Mouse (Mus musculus) embryonic facial prominence, embryonic 13.5 days (tissue): ENCODE measurements around the gene Ntm. TPM values are rescaled to one million over a fixed set of nuclear protein-coding genes. Genes with fewer than 3 reads are reported as not detected.

Source experiments
- ATAC-seq: fragments of 200-750 bp; cut with Nextera tagmentation; 2 replicates; pipeline ENCODE4 v1.8.0; 2017; ENCODE audit warnings: low read depth; ENCODE audit not compliant: insufficient number of reproducible peaks, insufficient read depth, low FRiP score, low TSS enrichment
- H3K27ac ChIP-seq: fragments of 300-500 bp; sonication (generic); 2 replicates; pipeline ENCODE4 v1.5.1; 2015; ENCODE audit warnings: moderate library complexity, mild to moderate bottlenecking, inconsistent platforms
- H3K27me3 ChIP-seq: fragments of 300-500 bp; sonication (generic); 2 replicates; pipeline ENCODE4 v1.6.1; 2015; ENCODE audit warnings: mild to moderate bottlenecking, inconsistent platforms
- H3K36me3 ChIP-seq: fragments of 300-500 bp; sonication (generic); 2 replicates; pipeline ENCODE4 v1.6.1; 2015; ENCODE audit warnings: mild to moderate bottlenecking, inconsistent platforms
- H3K4me1 ChIP-seq: fragments of 300-500 bp; sonication (generic); 2 replicates; pipeline ENCODE4 v1.6.1; 2015; ENCODE audit warnings: inconsistent platforms
- H3K4me2 ChIP-seq: fragments of 300-500 bp; sonication (generic); 2 replicates; pipeline ENCODE4 v1.6.1; 2015; ENCODE audit warnings: moderate library complexity, mild to moderate bottlenecking, inconsistent platforms
- H3K4me3 ChIP-seq: fragments of 300-500 bp; sonication (generic); 2 replicates; pipeline ENCODE4 v1.5.1; 2015; ENCODE audit warnings: mild to moderate bottlenecking, inconsistent platforms
- H3K9ac ChIP-seq: fragments of 300-500 bp; sonication (generic); 2 replicates; pipeline ENCODE4 v1.6.1; 2015; ENCODE audit warnings: mild to moderate bottlenecking, inconsistent platforms
- H3K9me3 ChIP-seq: fragments of 300-500 bp; sonication (generic); 2 replicates; pipeline ENCODE4 v1.6.1; 2016; ENCODE audit warnings: inconsistent platforms
- WGBS: fragments of 180-500 bp; shearing (Covaris S2); methylation state at CpG from one replicate; pipeline ENCODE4 v1.1.7; 2015; ENCODE audit warnings: mixed read lengths; 5-methylcytosine and 5-hydroxymethylcytosine counted together
- polyA plus RNA-seq: library from polyadenylated mRNA; unstranded; fragments of >200 nt; fragmentation: Nextera tagmentation; extraction: Ambion mirVana; gene quantifications from 2 replicates; pipeline ENCODE4 v1.2.1, GENCODE M21; 2015

Gene Ntm
- 16.1 and 16.7 TPM in 2 replicates for polyA plus RNA-seq

GRCm38 (mm10) chr9:29962978-29963377, at the start of gene Ntm:
Gene Ntm (minus strand): TSS chr9:29963141.
- WGBS: 12% methylated on average over 8 of the region's 8 CpGs
- Histone ChIP-seq H3K27me3 (peaks cover 49% of the 10 kb centered on the region), H3K4me1 (peaks cover 7% of the 10 kb centered on the region), H3K4me2 (peak within 1 kb of the TSS; percentile 90), H3K4me3 (peak within 1 kb of the TSS; percentile 43), H3K9me3 (no peaks in the 10 kb centered on the region), H3K27ac (no peak within 1 kb of the TSS), H3K36me3 (no peaks in the 10 kb centered on the region), H3K9ac (peak within 1 kb of the TSS; percentile 40)
- no peak for ATAC-seq

GRCm38 (mm10) chr9:30005701-30006100, 42.8 kb upstream of the Ntm start:
- Histone ChIP-seq H3K27me3 (no peaks in the 10 kb centered on the region), H3K36me3 (no peaks in the 10 kb centered on the region), H3K9ac (no peak overlapping the region), H3K27ac (no peak overlapping the region), H3K4me3 (no peak overlapping the region), H3K9me3 (no peaks in the 10 kb centered on the region), H3K4me2 (no peak overlapping the region), H3K4me1 (peaks cover 25% of the 10 kb centered on the region)
- ATAC-seq: no peak
- WGBS: 48% methylated on average over 8 of the region's 8 CpGs

GRCm38 (mm10) chr9:30003612-30004011, 40.7 kb upstream of the Ntm start:
- 22% methylated on average over 3 of the region's 3 CpGs for WGBS
- Histone ChIP-seq H3K27ac (no peak overlapping the region), H3K27me3 (no peaks in the 10 kb centered on the region), H3K4me1 (peaks cover 9% of the 10 kb centered on the region; the same call in 1 of the 2 replicates), H3K9me3 (no peaks in the 10 kb centered on the region), H3K36me3 (no peaks in the 10 kb centered on the region), H3K4me3 (no peak overlapping the region), H3K4me2 (no peak overlapping the region), H3K9ac (no peak overlapping the region)
- no peak for ATAC-seq

GRCm38 (mm10) chr9:29981177-29981915, 18.4 kb upstream of the Ntm start:
- Histone ChIP-seq H3K9me3 (no peaks in the 10 kb centered on the region), H3K36me3 (no peaks in the 10 kb centered on the region), H3K4me3 (no peak overlapping the region), H3K27me3 (no peaks in the 10 kb centered on the region), H3K4me1 (no peaks in the 10 kb centered on the region), H3K9ac (no peak overlapping the region), H3K27ac (no peak overlapping the region), H3K4me2 (no peak overlapping the region)
- ATAC-seq: no peak
- 85% methylated on average over 5 of the region's 5 CpGs for WGBS

GRCm38 (mm10) chr9:29961954-29962867, 730 bp downstream of the Ntm start:
- under 1% methylated on average over 38 of the region's 38 CpGs for WGBS
- H3K4me3 ChIP-seq: peak overlapping the region; percentile 43
- no peak overlapping the region for H3K27ac ChIP-seq
- ATAC-seq: no peak
- no peaks in the 10 kb centered on the region for H3K36me3 ChIP-seq
- H3K4me1 ChIP-seq: peaks cover 7% of the 10 kb centered on the region
- peak overlapping the region; percentile 40 for H3K9ac ChIP-seq
- peak overlapping the region; percentile 90 for H3K4me2 ChIP-seq
- no peaks in the 10 kb centered on the region for H3K9me3 ChIP-seq
- peaks cover 49% of the 10 kb centered on the region for H3K27me3 ChIP-seq

GRCm38 (mm10) chr9:29961512-29961911, 1.4 kb downstream of the Ntm start:
- H3K27ac ChIP-seq: no peak overlapping the region
- 34% methylated on average over 2 of the region's 2 CpGs for WGBS

GRCm38 (mm10) chr9:29960741-29961140, 2.2 kb downstream of the Ntm start:
- WGBS: 67% methylated on average over 5 of the region's 5 CpGs
- peaks cover 7% of the 10 kb centered on the region for H3K4me1 ChIP-seq
- no peaks in the 10 kb centered on the region for H3K36me3 ChIP-seq
- H3K27ac ChIP-seq: no peak overlapping the region
- no peak for ATAC-seq
- no peak overlapping the region for H3K9ac ChIP-seq
- no peak overlapping the region for H3K4me2 ChIP-seq
- peaks cover 49% of the 10 kb centered on the region for H3K27me3 ChIP-seq
- H3K9me3 ChIP-seq: no peaks in the 10 kb centered on the region
- H3K4me3 ChIP-seq: no peak overlapping the region

More at GRCm38 (mm10) chr9:29961512-29961911, 1.4 kb downstream of the Ntm start:
- H3K36me3 ChIP-seq: no peaks in the 10 kb centered on the region
- H3K4me3 ChIP-seq: peak overlapping the region; percentile 43
- ATAC-seq: no peak
- peaks cover 49% of the 10 kb centered on the region for H3K27me3 ChIP-seq
- no peaks in the 10 kb centered on the region for H3K9me3 ChIP-seq
- H3K4me1 ChIP-seq: peaks cover 7% of the 10 kb centered on the region
- H3K9ac ChIP-seq: 0 out of 2 replicates have a peak overlapping the region, but pooled peaks have one; percentile 27
- peak overlapping the region; percentile 90 for H3K4me2 ChIP-seq

GRCm38 (mm10) chr9:29960236-29960635, 2.7 kb downstream of the Ntm start:
- no peak for ATAC-seq
- no peak overlapping the region for H3K9ac ChIP-seq
- H3K4me3 ChIP-seq: no peak overlapping the region
- 26% methylated on average over 3 of the region's 3 CpGs for WGBS
- no peaks in the 10 kb centered on the region for H3K36me3 ChIP-seq
- H3K9me3 ChIP-seq: no peaks in the 10 kb centered on the region
- H3K27me3 ChIP-seq: peaks cover 49% of the 10 kb centered on the region
- H3K27ac ChIP-seq: no peak overlapping the region
- H3K4me1 ChIP-seq: peaks cover 7% of the 10 kb centered on the region
- no peak overlapping the region for H3K4me2 ChIP-seq

GRCm38 (mm10) chr9:29956936-29957335, 6.0 kb downstream of the Ntm start:
- no peak for ATAC-seq
- H3K36me3 ChIP-seq: no peaks in the 10 kb centered on the region
- no peak overlapping the region for H3K4me2 ChIP-seq
- H3K4me1 ChIP-seq: peaks cover 9% of the 10 kb centered on the region
- peaks cover 27% of the 10 kb centered on the region for H3K27me3 ChIP-seq
- H3K27ac ChIP-seq: no peak overlapping the region
- 60% methylated on average over 5 of the region's 5 CpGs for WGBS
- no peak overlapping the region for H3K9ac ChIP-seq
- H3K9me3 ChIP-seq: no peaks in the 10 kb centered on the region
- no peak overlapping the region for H3K4me3 ChIP-seq

- no peak for ATAC-seq
- Histone ChIP-seq H3K27me3 (no peaks in the 10 kb centered on the region), H3K36me3 (no peaks in the 10 kb centered on the region), H3K4me1 (0 out of 2 replicates have a peak, but pooled peaks cover 3% of the 10 kb centered on the region), H3K27ac (no peak overlapping the region), H3K4me3 (no peak overlapping the region), H3K9ac (no peak overlapping the region), H3K4me2 (no peak overlapping the region), H3K9me3 (no peaks in the 10 kb centered on the region)
- 57% methylated on average over 6 of the region's 6 CpGs for WGBS
Observed at GRCm38 (mm10) chr9:29954031-29954430, 8.9 kb downstream of the Ntm start.

- Histone ChIP-seq H3K9me3 (no peaks in the 10 kb centered on the region), H3K4me3 (no peak overlapping the region), H3K27me3 (0 out of 2 replicates have a peak, but pooled peaks cover 4% of the 10 kb centered on the region), H3K27ac (no peak overlapping the region), H3K9ac (no peak overlapping the region), H3K4me2 (no peak overlapping the region), H3K4me1 (0 out of 2 replicates have a peak, but pooled peaks cover 1% of the 10 kb centered on the region), H3K36me3 (no peaks in the 10 kb centered on the region)
- ATAC-seq: no peak
- 78% methylated on average over 3 of the region's 3 CpGs for WGBS
Observed at GRCm38 (mm10) chr9:29949041-29949440, 13.9 kb downstream of the Ntm start.
